Mouse (Mus musculus) embryo, embryonic 11.5 days (tissue): Measurements from ENCODE around the gene Fam207a.
A peak's percentile ranks its signal among the peaks of the same experiment; 100 is the strongest.

Experiments
- DNase-seq: peaks from one replicate; pipeline ENCODE4 v3.0.0-alpha.2; 2012; ENCODE audit warnings: low read depth, low spot score

The Fam207a gene

DNA sequence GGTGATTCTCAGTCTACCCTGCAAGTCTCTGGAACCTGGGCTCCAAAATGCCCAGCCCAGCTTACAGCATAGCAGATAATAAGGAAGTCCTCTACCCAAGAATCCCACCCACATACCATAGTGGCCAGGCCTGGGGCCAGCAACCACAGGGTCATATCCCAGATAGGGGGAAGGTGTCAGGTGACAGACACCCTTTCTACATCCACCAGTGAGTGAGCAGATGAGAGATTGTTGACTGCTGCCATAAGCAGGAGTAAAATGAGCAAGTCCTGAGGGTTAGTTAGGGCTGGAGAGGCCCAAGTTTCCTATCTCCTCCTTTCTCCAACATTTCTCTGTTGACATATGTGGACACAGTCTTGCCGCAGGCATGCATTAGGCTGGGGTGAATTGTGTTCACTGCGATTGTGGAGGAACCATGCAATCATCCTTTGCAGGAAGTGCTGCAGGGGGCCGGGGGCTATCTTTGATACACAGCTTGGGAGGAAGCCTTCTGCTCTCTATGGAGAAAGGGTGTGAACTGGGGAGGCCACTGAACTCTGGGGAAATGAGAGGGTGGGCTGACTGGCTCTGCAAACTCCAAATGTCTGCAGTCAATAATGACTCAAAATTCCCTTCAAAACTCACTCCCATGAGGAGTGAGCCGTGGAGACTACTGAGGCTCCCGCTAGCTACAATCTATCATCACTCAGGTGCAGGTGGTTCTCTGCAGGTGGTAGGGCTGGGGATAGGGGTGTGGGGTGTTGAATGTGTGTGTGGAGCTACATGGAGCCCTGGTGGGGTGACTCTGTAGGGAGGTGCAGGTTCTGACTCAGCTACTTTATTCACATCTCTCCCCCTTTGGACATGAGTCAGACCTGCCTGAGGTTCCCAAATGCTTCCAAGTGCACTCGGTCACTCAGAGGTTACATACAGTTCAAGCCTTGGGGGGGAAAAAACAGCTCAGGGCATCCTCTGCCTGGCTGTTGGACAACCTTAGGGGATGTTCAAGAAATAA is 15.7 kb upstream of the Fam207a start:
- DNase-seq, result no peak

- DNase-seq, result no peak
Observed at GRCm38 (mm10) chr10:77530140-77530539, 14.6 kb upstream of the Fam207a start, which contains the start of gene Itgb2. Gene Itgb2 (plus strand): TSS chr10:77530252.

GRCm38 (mm10) chr10:77528634-77529033 is 13.0 kb upstream of the Fam207a start:
- no peak for DNase-seq

- DNase-seq, result no peak
Observed at GRCm38 (mm10) chr10:77526488-77526887, 10.9 kb upstream of the Fam207a start.

GRCm38 (mm10) chr10:77523321-77523720 is 7.7 kb upstream of the Fam207a start:
- no peak for DNase-seq

- no peak for DNase-seq
Observed at GRCm38 (mm10) chr10:77522746-77523145, 7.2 kb upstream of the Fam207a start.

- no peak for DNase-seq
Observed at GRCm38 (mm10) chr10:77522021-77522731, 6.6 kb upstream of the Fam207a start.

DNA sequence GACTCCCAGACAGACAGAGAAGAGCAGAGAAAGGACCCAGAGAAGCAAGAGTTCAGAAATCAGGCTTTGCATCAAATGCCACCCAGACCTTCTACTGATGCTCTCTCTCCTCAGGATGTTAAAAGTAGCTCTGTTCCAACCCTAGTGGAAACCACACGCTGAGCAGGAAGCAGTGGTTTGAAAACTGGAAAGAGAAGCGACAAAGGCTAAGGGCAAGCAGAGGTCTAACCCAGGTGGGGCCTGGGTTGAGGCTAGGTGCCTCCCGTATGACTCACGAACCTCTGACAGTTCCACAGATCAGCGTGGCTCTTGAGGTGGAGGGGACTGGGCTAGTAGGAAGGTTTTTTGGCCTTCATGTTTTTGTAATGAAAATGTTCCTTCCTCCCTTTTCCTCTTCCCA is 4.9 kb upstream of the Fam207a start:
- no peak for DNase-seq

GRCm38 (mm10) chr10:77519191-77519590 is 3.6 kb upstream of the Fam207a start:
- no peak for DNase-seq

DNA sequence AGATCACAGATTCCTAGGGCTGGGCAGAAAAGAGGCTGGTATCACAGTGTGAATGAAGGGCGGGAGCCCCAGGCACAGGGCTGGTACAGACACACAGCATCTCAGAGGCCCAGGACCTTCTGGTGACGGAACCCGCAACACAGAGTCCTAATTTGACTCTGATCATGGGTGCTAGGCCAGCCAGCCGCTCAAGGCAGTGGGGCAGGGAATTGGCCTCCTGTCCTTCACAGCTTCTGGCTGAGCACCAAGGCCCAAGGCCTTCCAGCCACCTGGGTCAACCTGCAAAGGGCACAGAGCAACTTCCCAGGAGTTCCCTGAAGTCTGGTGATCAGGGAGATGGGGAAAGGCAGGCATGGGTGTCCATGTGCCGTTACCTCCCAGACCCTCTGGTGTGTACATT is 2.2 kb upstream of the Fam207a start:
- no peak for DNase-seq

DNA sequence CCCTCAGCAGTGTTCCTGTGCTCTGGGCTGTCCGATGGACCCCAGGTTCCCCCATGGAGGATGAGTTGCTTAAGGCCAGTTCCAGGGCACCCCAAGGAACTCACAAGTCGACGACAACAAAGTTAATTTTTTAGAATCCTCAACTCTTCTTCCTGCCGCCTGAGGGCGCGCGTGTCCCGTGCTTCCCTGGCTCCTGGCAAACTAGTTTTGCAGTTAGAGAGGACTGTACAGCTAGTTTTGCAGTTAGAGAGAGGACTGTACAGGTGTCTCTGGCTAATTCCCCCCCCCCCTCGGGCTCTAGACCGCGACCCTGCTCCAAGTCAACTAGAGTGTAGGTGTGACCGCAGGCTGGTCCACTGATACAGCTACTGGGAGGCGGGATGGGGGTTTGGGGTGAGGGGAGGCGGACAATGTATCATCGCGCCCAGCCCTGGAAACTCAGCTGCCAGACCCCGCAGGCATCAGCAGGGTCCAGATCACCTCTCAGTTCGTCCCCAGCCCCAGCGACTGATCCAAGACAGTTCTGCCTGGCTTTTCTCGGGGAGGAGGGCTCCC is 1.6 kb upstream of the Fam207a start:
- DNase-seq, result peak; percentile 57

GRCm38 (mm10) chr10:77516379-77516951 is 880 bp upstream of the Fam207a start:
- DNase-seq, result no peak

DNA sequence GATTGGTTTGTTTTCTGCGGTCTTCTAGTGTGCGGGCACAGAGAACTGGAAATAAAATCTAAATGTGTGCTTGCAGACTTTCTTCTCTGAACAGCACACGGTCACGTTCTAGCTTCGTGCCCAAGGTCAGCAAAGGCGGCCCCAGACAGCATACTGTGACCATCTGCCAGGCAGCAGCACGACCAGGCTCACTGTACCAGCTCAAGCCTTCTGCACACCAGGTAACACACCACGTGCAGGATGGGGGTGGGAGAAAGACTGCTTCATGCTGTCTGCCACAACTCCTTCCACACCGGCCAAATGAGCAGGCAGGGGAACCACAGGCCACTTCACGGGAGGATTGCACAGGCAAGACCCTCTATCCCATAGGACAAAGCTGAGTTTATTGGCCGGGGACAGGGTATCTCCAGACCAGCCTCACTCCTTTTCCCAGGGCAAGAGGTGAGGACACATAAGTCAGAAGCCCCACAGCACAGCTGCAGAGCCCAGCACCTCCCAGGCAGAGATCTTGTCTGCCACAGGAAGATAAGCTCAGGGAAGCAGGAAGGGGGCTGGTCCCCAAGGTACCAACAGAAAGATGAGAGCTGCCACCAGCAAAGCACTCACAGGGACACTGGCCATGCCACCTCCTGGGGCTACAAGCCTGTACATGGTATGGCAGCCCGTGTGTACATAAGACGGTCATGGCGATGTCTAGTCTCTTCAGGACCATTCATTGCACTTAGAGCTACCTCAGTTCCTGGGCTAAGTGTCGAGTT is 5.2 kb downstream of the Fam207a start:
- DNase-seq, result no peak

- DNase-seq, result peak; percentile 75
Observed at GRCm38 (mm10) chr10:77509403-77510187, 6.0 kb downstream of the Fam207a start.

DNA sequence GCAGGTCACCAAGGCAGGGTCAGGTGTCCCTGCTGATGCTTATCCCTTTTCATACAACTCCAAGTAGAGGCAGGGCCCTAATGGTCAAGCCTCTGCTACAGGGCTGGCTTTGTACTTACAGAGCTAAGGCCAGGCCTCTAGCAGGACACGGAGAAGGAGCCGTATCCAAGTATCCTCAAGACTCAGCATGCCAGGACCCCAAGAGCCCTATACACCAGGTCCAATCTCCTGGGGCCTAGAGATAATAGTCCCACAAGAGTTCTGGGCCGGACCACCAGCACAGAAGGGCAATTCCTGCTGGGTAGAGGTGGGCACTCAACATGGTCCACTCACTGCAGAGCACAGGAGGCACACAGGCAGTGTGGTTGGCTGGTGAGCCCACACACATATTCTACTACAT is 6.8 kb downstream of the Fam207a start:
- no peak for DNase-seq

DNA sequence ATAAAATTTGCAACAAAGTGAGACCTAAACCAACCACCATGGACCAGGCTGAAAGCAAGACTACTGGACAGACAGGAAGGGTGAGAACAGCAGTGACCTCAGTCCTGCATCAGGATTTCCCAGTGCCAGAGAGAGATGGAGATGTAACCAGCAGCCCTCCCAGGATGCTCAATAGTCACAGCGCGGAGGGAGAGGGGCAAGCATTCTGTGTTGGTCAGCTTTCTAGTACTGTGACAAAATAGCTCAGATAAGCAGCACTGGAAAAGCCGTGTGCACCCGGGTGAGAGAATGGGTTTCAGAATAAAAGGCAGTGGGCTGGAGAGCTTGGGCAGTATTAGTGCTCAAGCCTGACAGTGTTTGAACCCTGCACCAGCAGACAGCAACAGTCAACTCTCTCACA is 7.8 kb downstream of the Fam207a start:
- no peak for DNase-seq

DNA sequence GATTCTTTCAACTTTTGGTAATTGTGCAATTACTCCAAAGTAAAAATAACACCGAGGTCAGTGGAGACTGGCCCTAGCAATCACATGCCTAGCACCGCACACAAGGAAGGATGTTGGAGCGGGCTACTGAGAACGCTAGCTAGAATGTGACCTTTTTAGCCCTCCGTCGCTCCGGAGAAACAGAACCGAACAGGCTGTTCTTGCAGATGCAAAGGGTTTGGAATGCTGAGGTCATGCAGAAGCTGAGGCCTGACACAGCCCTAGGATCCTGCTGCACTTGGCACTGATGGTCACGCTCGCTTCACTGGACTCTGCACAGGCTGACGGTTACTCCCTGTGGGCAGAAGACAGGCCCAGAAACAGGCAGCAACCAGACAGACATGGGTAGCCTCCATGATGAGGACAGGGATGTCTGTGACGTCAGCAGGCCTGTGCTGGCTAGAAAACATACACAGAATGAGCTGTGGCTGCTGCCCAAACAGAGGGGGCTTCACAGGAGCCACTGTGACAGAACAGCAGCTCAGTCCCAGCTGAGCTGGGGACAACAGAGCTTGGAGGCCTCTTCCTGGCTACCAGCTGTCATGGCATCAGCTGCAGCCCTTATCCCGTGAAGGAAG is 8.5 kb downstream of the Fam207a start:
- no peak for DNase-seq

DNA sequence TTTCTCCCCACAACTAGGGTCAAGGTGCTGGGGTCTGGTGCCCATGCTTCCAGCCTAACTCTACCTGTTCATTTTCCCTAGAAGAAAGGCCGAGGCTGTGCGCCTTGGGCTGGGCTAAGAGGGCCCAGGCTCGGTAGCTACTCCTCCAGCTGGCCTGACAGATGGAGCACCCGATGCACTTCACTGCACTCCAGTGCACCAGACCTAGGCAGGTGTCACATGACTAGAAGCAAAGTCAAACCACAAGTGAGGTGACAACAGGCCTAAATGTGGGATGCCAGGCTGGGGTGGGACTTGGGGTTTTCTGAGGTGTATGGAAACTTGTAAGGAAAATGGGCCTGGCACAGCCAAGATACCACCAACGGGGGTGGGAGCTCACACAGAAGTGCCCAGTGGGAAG is 9.1 kb downstream of the Fam207a start:
- no peak for DNase-seq

DNA sequence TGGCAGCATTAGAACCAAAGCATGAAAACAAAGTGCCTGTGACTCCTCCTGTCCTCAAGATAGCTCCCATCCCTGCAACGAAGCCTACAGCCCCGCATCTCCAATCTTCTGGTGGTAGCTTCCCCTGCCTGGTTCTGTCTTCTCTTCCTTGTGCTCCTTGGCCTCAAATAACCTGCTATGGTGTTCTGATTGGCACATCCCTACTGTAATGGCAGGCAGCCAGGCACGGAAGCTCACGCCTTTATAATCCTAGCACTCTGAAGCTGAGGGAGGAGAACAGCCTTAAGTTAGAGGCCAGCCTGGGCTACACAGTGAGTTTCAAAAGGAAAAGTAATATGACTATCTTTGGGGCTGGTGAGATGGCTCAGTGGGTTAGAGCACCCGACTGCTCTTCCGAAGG is 11.4 kb downstream of the Fam207a start:
- no peak for DNase-seq
